Mouse (Mus musculus) forebrain, embryonic 15.5 days (tissue): ENCODE results near the gene Ptk7. TPM values are rescaled to one million over a fixed set of nuclear protein-coding genes. Genes with fewer than 3 reads are reported as not detected.

Source experiments
- ATAC-seq: fragments of 200-750 bp; cut with Nextera tagmentation; replicated peaks from 2 replicates; pipeline ENCODE4 v1.8.0; 2017; ENCODE audit warnings: mild to moderate bottlenecking, moderate TSS enrichment, moderate library complexity
- H3K27ac ChIP-seq: fragments of 300-500 bp; sonication (generic); replicated peaks from 2 replicates; pipeline ENCODE4 v1.5.1; 2015; ENCODE audit warnings: mild to moderate bottlenecking, inconsistent platforms
- H3K27me3 ChIP-seq: fragments of 300-500 bp; sonication (generic); 2 replicates; pipeline ENCODE4 v1.6.1; 2015; ENCODE audit warnings: inconsistent platforms
- H3K36me3 ChIP-seq: fragments of 300-500 bp; sonication (generic); 2 replicates; pipeline ENCODE4 v1.6.1; 2015; ENCODE audit warnings: mild to moderate bottlenecking, inconsistent platforms
- H3K4me1 ChIP-seq: fragments of 300-500 bp; sonication (generic); 2 replicates; pipeline ENCODE4 v1.6.1; 2015; ENCODE audit warnings: inconsistent platforms
- H3K4me2 ChIP-seq: fragments of 300-500 bp; sonication (generic); replicated peaks from 2 replicates; pipeline ENCODE4 v1.6.1; 2015; ENCODE audit warnings: mild to moderate bottlenecking, inconsistent platforms
- H3K4me3 ChIP-seq: fragments of 300-500 bp; sonication (generic); 2 replicates; pipeline ENCODE4 v1.5.1; 2015; ENCODE audit warnings: mild to moderate bottlenecking, inconsistent platforms
- H3K9ac ChIP-seq: fragments of 300-500 bp; sonication (generic); replicated peaks from 2 replicates; pipeline ENCODE4 v1.6.1; 2015; ENCODE audit warnings: mild to moderate bottlenecking, inconsistent platforms
- H3K9me3 ChIP-seq: fragments of 300-500 bp; sonication (generic); 2 replicates; pipeline ENCODE4 v1.6.1; 2016; ENCODE audit warnings: inconsistent platforms
- WGBS: fragments of 180-500 bp; shearing (Covaris S2); methylation state at CpG from one replicate; pipeline ENCODE4 v1.1.7; 2015; ENCODE audit warnings: mixed read lengths; 5-methylcytosine and 5-hydroxymethylcytosine counted together
- polyA plus RNA-seq: library from polyadenylated mRNA; unstranded; fragments of >200 nt; fragmentation: Nextera tagmentation; extraction: Ambion mirVana; gene quantifications from 2 replicates; pipeline ENCODE4 v1.2.1, GENCODE M21; 2015

The Ptk7 gene
- polyA plus RNA-seq, 1 experiment from 2014 or later, result 33.0 TPM

DNA sequence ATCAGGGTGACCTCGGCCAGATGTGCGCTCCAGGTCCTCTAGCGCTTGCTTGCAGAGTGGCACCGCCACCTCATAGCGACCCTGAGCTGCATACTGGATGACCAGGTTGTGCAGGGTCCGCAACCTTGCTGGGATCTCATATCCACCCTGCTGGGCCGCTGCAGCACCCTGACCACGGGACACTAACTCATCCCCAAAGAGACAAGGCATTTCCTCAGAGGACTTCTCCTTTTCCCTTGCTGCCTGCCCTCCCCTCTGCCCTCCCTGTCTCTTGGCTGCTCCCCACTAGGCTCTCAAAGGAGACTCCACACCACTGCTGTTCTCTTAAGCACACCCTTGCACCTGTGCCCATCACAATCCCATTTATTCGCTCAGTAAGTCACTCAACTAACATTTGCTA lies 10.6 kb upstream of the Ptk7 start:
- peaks cover 43% of the 10 kb centered on the region for H3K36me3 ChIP-seq
- 86% methylated on average over 9 of the region's 9 CpGs for WGBS
- no peak overlapping the region for H3K4me3 ChIP-seq
- no peak for ATAC-seq
- no peak overlapping the region for H3K9ac ChIP-seq
- no peaks in the 10 kb centered on the region for H3K9me3 ChIP-seq
- H3K4me1 ChIP-seq, result peaks cover 32% of the 10 kb centered on the region
- H3K27ac ChIP-seq, result no peak overlapping the region
- H3K27me3 ChIP-seq, result no peaks in the 10 kb centered on the region
- H3K4me2 ChIP-seq, result no peak overlapping the region

- Histone ChIP-seq H3K4me2 (peak overlapping the region; percentile 18; the same call in 1 of the 2 replicates), H3K4me1 (peaks cover 16% of the 10 kb centered on the region), H3K36me3 (peaks cover 43% of the 10 kb centered on the region), H3K4me3 (peak overlapping the region; percentile 7; the same call in 1 of the 2 replicates), H3K9me3 (no peaks in the 10 kb centered on the region), H3K9ac (0 out of 2 replicates have a peak overlapping the region, but pooled peaks have one; percentile 5), H3K27me3 (no peaks in the 10 kb centered on the region), H3K27ac (peak overlapping the region; percentile 66)
- WGBS, result 11% methylated on average over 15 of the region's 15 CpGs
- ATAC-seq, result peak; percentile 79
These were observed 7.7 kb upstream of the Ptk7 start for GRCm38 (mm10) chr17:46636831-46637523.

- H3K4me2 ChIP-seq, result peak overlapping the region; percentile 78
- H3K9me3 ChIP-seq, result no peaks in the 10 kb centered on the region
- H3K27ac ChIP-seq, result peak overlapping the region; percentile 89
- H3K36me3 ChIP-seq, result peaks cover 10% of the 10 kb centered on the region; the same call in 1 of the 2 replicates
- H3K27me3 ChIP-seq, result no peaks in the 10 kb centered on the region
- peak; percentile 62 for ATAC-seq
- 16% methylated on average over 12 of the region's 12 CpGs for WGBS
- H3K4me3 ChIP-seq, result peak overlapping the region; percentile 68
- H3K9ac ChIP-seq, result peak overlapping the region; percentile 18; the same call in 1 of the 2 replicates
- H3K4me1 ChIP-seq, result peaks cover 33% of the 10 kb centered on the region
These were observed 559 bp upstream of the Ptk7 start for GRCm38 (mm10) chr17:46629685-46630441.

DNA sequence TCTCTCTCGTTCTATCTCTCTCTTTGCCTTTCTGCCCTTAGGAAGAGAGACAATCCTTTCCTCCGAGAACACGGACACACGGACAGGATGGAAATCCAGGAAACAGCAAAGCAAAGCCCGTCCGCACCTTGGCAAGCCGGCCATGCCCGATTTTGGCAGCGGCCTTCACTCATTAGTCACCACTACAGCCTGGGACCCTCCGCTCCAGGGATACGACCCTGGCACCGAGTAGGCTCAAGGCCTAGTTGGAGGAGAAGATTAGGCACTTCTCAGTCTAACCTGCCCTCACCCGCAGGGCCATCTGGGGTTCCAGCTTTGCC lies 873 bp downstream of the Ptk7 start:
- 2% methylated on average over 13 of the region's 13 CpGs for WGBS
- Histone ChIP-seq H3K4me2 (peak overlapping the region; percentile 78), H3K27ac (peak overlapping the region; percentile 89), H3K4me1 (peaks cover 46% of the 10 kb centered on the region), H3K27me3 (no peaks in the 10 kb centered on the region), H3K4me3 (peak overlapping the region; percentile 68), H3K36me3 (peaks cover 10% of the 10 kb centered on the region; the same call in 1 of the 2 replicates), H3K9me3 (no peaks in the 10 kb centered on the region), H3K9ac (peak overlapping the region; percentile 85)
- peak; percentile 31 for ATAC-seq

- ATAC-seq, result no peak
- H3K27ac ChIP-seq, result no peak overlapping the region
- H3K9ac ChIP-seq, result peak overlapping the region; percentile 85; the same call in 1 of the 2 replicates
- peak overlapping the region; percentile 78 for H3K4me2 ChIP-seq
- H3K4me3 ChIP-seq, result peak overlapping the region; percentile 68
- H3K4me1 ChIP-seq, result peaks cover 51% of the 10 kb centered on the region
- H3K27me3 ChIP-seq, result no peaks in the 10 kb centered on the region
- no peaks in the 10 kb centered on the region for H3K9me3 ChIP-seq
- 62% methylated on average over 6 of the region's 6 CpGs for WGBS
- H3K36me3 ChIP-seq, result peaks cover 6% of the 10 kb centered on the region; the same call in 1 of the 2 replicates
These were observed 1.9 kb downstream of the Ptk7 start for GRCm38 (mm10) chr17:46627409-46627808.

DNA sequence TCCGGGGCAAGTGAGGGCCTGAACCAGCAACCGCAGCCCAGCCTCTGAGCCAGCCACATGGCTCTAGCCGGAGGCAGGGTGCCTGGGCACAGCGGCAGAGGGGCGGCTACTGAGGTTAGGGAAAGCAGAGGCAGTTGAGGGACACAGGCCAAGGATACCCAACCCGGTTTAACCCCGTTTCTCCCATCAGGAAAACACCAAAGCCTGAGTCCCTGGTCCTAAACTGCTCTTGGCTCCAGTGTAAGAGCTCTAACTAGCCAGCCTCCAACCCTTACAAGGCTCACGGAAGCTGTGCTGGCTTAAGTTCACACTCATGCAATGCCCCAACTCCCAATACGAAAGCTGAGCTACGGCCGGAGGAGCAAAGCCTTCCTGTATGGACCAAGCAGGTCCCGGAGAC lies 4.7 kb downstream of the Ptk7 start:
- 64% methylated on average over 12 of the region's 12 CpGs for WGBS
- no peaks in the 10 kb centered on the region for H3K9me3 ChIP-seq
- peaks cover 64% of the 10 kb centered on the region for H3K4me1 ChIP-seq
- H3K27me3 ChIP-seq, result no peaks in the 10 kb centered on the region
- H3K9ac ChIP-seq, result no peak overlapping the region
- ATAC-seq, result no peak
- H3K36me3 ChIP-seq, result no peaks in the 10 kb centered on the region
- no peak overlapping the region for H3K4me3 ChIP-seq
- H3K27ac ChIP-seq, result peak overlapping the region; percentile 39
- no peak overlapping the region for H3K4me2 ChIP-seq

- no peak overlapping the region for H3K4me3 ChIP-seq
- peak overlapping the region; percentile 39 for H3K27ac ChIP-seq
- no peaks in the 10 kb centered on the region for H3K27me3 ChIP-seq
- H3K4me2 ChIP-seq, result no peak overlapping the region
- no peak for ATAC-seq
- WGBS, result 31% methylated on average over 10 of the region's 10 CpGs
- peaks cover 69% of the 10 kb centered on the region for H3K4me1 ChIP-seq
- no peaks in the 10 kb centered on the region for H3K36me3 ChIP-seq
- no peaks in the 10 kb centered on the region for H3K9me3 ChIP-seq
- H3K9ac ChIP-seq, result no peak overlapping the region
These were observed 5.3 kb downstream of the Ptk7 start for GRCm38 (mm10) chr17:46623819-46624557.

DNA sequence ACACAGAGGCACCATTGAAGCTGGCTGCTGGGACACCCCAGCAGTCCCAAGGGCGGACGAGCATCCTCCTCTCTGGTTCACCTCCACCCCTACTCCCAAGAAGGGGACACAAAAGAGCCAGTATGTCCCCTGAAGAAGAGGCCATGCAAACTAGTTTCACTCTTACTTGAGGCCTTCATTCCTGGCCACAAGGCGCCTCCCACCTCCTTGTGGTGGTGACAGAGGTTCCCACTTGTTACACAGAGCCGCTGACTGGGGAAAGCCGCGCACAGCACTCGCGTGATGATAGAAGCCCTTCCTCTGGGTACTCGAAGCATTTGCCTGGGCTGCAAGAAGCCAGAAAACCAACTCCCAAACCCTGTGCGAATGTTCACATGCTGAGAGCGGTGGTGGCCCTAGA lies 7.0 kb downstream of the Ptk7 start:
- Histone ChIP-seq H3K4me1 (peaks cover 77% of the 10 kb centered on the region), H3K4me2 (no peak overlapping the region), H3K9me3 (no peaks in the 10 kb centered on the region), H3K27ac (no peak overlapping the region), H3K4me3 (no peak overlapping the region), H3K36me3 (no peaks in the 10 kb centered on the region), H3K27me3 (no peaks in the 10 kb centered on the region), H3K9ac (no peak overlapping the region)
- ATAC-seq, result no peak
- 86% methylated on average over 11 of the region's 11 CpGs for WGBS

DNA sequence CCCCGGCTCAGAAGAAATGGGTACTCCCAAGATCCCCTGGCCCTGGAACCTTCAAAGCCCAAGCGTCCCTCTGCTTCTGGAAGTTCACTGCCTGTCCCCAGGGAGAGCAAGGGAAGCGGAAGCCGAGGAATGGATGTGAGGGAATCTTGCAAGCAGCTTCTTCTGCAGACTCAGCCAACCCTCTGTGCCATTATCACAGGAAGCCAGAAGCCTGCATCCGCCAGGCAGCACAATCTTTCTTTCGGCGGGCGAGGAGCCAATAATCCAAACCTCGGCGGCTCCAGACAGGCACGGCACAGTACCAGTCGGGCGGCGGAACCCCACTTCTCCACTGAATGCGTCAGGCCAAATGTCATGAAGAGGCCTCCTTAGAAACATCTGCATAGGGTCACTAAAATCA lies 8.0 kb downstream of the Ptk7 start:
- Histone ChIP-seq H3K27ac (peak overlapping the region; percentile 64), H3K4me3 (no peak overlapping the region), H3K4me1 (peaks cover 72% of the 10 kb centered on the region), H3K27me3 (no peaks in the 10 kb centered on the region), H3K36me3 (no peaks in the 10 kb centered on the region), H3K9ac (no peak overlapping the region), H3K9me3 (no peaks in the 10 kb centered on the region), H3K4me2 (0 out of 2 replicates have a peak overlapping the region, but pooled peaks have one; percentile 4)
- no peak; the same call in 1 of the 2 replicates for ATAC-seq
- 53% methylated on average over 15 of the region's 15 CpGs for WGBS

DNA sequence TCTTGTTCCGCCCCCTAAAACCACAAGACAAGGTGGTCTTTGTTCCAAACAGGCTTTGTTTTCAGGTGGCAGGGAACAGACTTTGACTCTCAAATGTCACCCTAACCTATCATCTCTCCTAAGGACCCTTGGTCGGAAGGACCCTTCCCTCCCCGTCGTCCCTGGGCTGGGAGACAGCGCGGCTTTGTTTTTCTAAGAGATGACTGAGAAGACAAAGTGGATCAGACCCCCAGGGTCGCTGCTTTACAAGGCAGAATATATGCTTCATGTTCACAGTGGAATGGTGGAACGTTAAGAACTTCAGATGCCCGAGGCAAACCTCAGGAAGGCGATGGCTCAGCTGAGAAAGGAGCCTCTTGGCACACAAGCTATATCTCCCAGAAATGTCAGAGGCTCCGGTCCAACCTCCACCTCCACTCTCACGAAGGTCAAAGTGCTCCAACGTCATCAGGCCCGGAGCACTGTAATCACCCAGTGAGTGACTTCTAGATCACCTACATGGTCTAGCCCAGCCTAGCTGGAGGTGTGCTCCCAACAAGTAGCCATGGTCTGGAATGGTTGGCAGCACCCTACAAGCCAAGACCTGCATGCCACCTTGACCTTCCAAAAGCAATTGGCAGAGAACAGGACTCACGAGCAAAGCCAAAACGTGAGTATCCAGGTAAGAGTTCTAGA lies 9.5 kb downstream of the Ptk7 start:
- peak overlapping the region; percentile 24; the same call in 1 of the 2 replicates for H3K4me2 ChIP-seq
- H3K27me3 ChIP-seq, result no peaks in the 10 kb centered on the region
- H3K9ac ChIP-seq, result 0 out of 2 replicates have a peak overlapping the region, but pooled peaks have one; percentile 28
- peaks cover 67% of the 10 kb centered on the region for H3K4me1 ChIP-seq
- H3K4me3 ChIP-seq, result no peak overlapping the region
- H3K36me3 ChIP-seq, result no peaks in the 10 kb centered on the region
- ATAC-seq, result no peak
- peak overlapping the region; percentile 76; the same call in 1 of the 2 replicates for H3K27ac ChIP-seq
- 30% methylated on average over 16 of the region's 16 CpGs for WGBS
- H3K9me3 ChIP-seq, result no peaks in the 10 kb centered on the region
